ENCODE assay signal across 9 mouse cellular contexts in genomic region chr7:143583956-143584355, GRCm38 (mm10). TPM values are rescaled to one million over a fixed set of nuclear protein-coding genes. Genes with fewer than 3 reads are reported as not detected.
A peak's percentile ranks its signal among the peaks of the same experiment; 100 is the strongest.
DNase-seq lines count a peak whose midpoint lies in the region; ATAC-seq and TF ChIP-seq lines count a peak whose summit lies in the region.
"Had no signal": no experiment of that assay in that cellular context is flagged by ENCODE, and none has a peak within 500 bp of the region (broad histone marks: within the 10 kb centered on the region; RNA-seq: fewer than 3 reads in every experiment).

No protein-coding gene starts in this region.

- DNase-seq in kidney, adult 11 months = peak; percentile 33
- DNase-seq in MEL (ENCODE audit: low read depth, low spot score) = peak; percentile 79
- DNase-seq in cerebellum, adult 9-10 months = peak; percentile 39
- peak; percentile 41 to 56 for DNase-seq in left cerebral cortex, postnatal 25 days (ENCODE audit: low spot score in 2 of 2)
- peak; percentile 72 for DNase-seq in neural tube, embryonic 11.5 days (ENCODE audit: low spot score)
- peak; percentile 71 for DNase-seq in thymus, adult 2 months

- no peak overlapping the region for H3K27ac ChIP-seq in kidney, embryonic 14.5 days (ENCODE audit: low read depth, low read length)
- H3K27ac ChIP-seq in MEL (ENCODE audit: control insufficient read depth, low read depth, low read length) = no peak overlapping the region
- H3K27ac ChIP-seq in neural tube, embryonic 11.5 days (ENCODE audit: low read depth, low read length) = no peak overlapping the region
- no peak overlapping the region for H3K27ac ChIP-seq in thymus, adult 2 months (ENCODE audit: control insufficient read depth, insufficient read depth, low read length)

- no peak for TF ChIP-seq POLR2A in MEL (IDR thresholded peaks at IDR 0.05; ENCODE audit: control insufficient read depth in 1 of 2, insufficient read depth in 1 of 2, low read depth in 1 of 2, low read length in 2 of 2, poor library complexity in 1 of 2)
- no peak for TF ChIP-seq POLR2A in thymus, adult 2 months (IDR thresholded peaks at IDR 0.05; ENCODE audit: control insufficient read depth, extremely low read depth, insufficient read depth, low read length, poor library complexity)

- no peaks in the 10 kb centered on the region for H3K4me1 ChIP-seq in kidney, embryonic 14.5 days (ENCODE audit: control insufficient read depth, insufficient read depth, low read length)
- no peaks in the 10 kb centered on the region for H3K4me1 ChIP-seq in MEL (ENCODE audit: control insufficient read depth in 1 of 2, insufficient read depth in 2 of 2, low read length in 2 of 2)
- H3K4me1 ChIP-seq in neural tube, embryonic 11.5 days (ENCODE audit: control insufficient read depth, insufficient read depth, low read length) = no peaks in the 10 kb centered on the region
- H3K4me1 ChIP-seq in thymus, adult 2 months (replicated peaks; ENCODE audit: control insufficient read depth, insufficient read depth, low read length) = no peaks in the 10 kb centered on the region

- H3K4me2 ChIP-seq in kidney, embryonic 14.5 days (replicated peaks; ENCODE audit: low read depth, low read length) = no peak overlapping the region
- H3K4me2 ChIP-seq in neural tube, embryonic 11.5 days (ENCODE audit: low read depth) = no peak overlapping the region

- peak; percentile 76 to 80 (median 79) for TF ChIP-seq CTCF in MEL (IDR thresholded peaks at IDR 0.05 in 2 of 3, conservative IDR thresholded peaks at IDR 0.05 in 1 of 3; ENCODE audit: control insufficient read depth in 1 of 3, insufficient read depth in 1 of 3, low read depth in 2 of 3, low read length in 3 of 3, poor library complexity in 1 of 3, severe bottlenecking in 1 of 3)
- peak; percentile 72; the same call in 1 of the 2 replicates for TF ChIP-seq CTCF in thymus, adult 2 months (IDR thresholded peaks at IDR 0.05; ENCODE audit: borderline replicate concordance, control insufficient read depth, extremely low read depth, insufficient read depth, low read length, poor library complexity)

- no peak overlapping the region for H3K9ac ChIP-seq in kidney, embryonic 14.5 days (ENCODE audit: low read depth, low read length)
- H3K9ac ChIP-seq in MEL (ENCODE audit: control insufficient read depth, low read depth, low read length, poor library complexity, severe bottlenecking) = no peak overlapping the region
- no peak overlapping the region for H3K9ac ChIP-seq in neural tube, embryonic 11.5 days (ENCODE audit: low read length)

- no peak for TF ChIP-seq EP300 in MEL (IDR thresholded peaks at IDR 0.05; ENCODE audit: low read depth in 1 of 2, low read length in 2 of 2)

- H3K79me2 ChIP-seq in MEL (ENCODE audit: control insufficient read depth, insufficient read depth, low read length, poor library complexity) = no peaks in the 10 kb centered on the region; the same call in 1 of the 2 replicates

- TF ChIP-seq RAD21 in MEL (IDR thresholded peaks at IDR 0.05; ENCODE audit: low read depth, low read length) = peak; percentile 36

- intact Hi-C loops in left cerebral cortex, postnatal 25 days (cut with DNase I) = loop anchor here (2.0 kb wide), 1 partner anchor 181 kb away; no protein-coding TSS in a partner anchor

- no peaks in the 10 kb centered on the region for H3K27me3 ChIP-seq in kidney, embryonic 14.5 days (ENCODE audit: control insufficient read depth, insufficient read depth, low read length)
- no peaks in the 10 kb centered on the region for H3K27me3 ChIP-seq in MEL (ENCODE audit: control insufficient read depth in 1 of 2, insufficient read depth in 2 of 2, low read length in 2 of 2)
- no peaks in the 10 kb centered on the region for H3K27me3 ChIP-seq in neural tube, embryonic 11.5 days (ENCODE audit: control insufficient read depth, insufficient read depth, low read length)
- H3K27me3 ChIP-seq in thymus, adult 2 months (ENCODE audit: control insufficient read depth, insufficient read depth, low read length) = no peaks in the 10 kb centered on the region

- ATAC-seq in kidney, embryonic 14.5 days (ENCODE audit: low FRiP score, low TSS enrichment) = no peak
- ATAC-seq in granulocyte monocyte progenitor cell, adult 5-6 weeks (replicated peaks; ENCODE audit: poor library complexity, severe bottlenecking) = peak; percentile 81
- ATAC-seq in neural tube, embryonic 11.5 days (ENCODE audit: insufficient read depth, low FRiP score, low TSS enrichment) = no peak

- peaks cover 89% of the 10 kb centered on the region for H3K36me3 ChIP-seq in kidney, embryonic 14.5 days (ENCODE audit: control insufficient read depth, insufficient read depth, low read length)
- H3K36me3 ChIP-seq in MEL (ENCODE audit: control insufficient read depth in 1 of 2, insufficient read depth in 2 of 2, low read length in 2 of 2) = peaks cover 0 to 18% of the 10 kb centered on the region in 2 experiments; a peak in 2 of 4 replicates
- peaks cover 28% of the 10 kb centered on the region for H3K36me3 ChIP-seq in neural tube, embryonic 11.5 days (ENCODE audit: control insufficient read depth, insufficient read depth, low read length)
- peaks cover 23% of the 10 kb centered on the region; the same call in 1 of the 2 replicates for H3K36me3 ChIP-seq in thymus, adult 2 months (ENCODE audit: control insufficient read depth, insufficient read depth, low read length)

- H3K9me3 ChIP-seq in kidney, embryonic 14.5 days (ENCODE audit: control insufficient read depth, low read length) = no peaks in the 10 kb centered on the region
- no peaks in the 10 kb centered on the region for H3K9me3 ChIP-seq in MEL (replicated peaks; ENCODE audit: insufficient read depth, low read length)
- no peaks in the 10 kb centered on the region for H3K9me3 ChIP-seq in neural tube, embryonic 11.5 days (ENCODE audit: control insufficient read depth, low read length)

- WGBS in kidney, embryonic 14.5 days = 32% methylated on average over 3 of the region's 3 CpGs
- WGBS in neural tube, embryonic 11.5 days = 66% methylated on average over 3 of the region's 3 CpGs
- 60% methylated on average over 3 of the region's 3 CpGs for WGBS in thymus, adult 2 months

- no peak overlapping the region for H3K4me3 ChIP-seq in kidney, embryonic 14.5 days (ENCODE audit: low read length)
- no peak overlapping the region for H3K4me3 ChIP-seq in MEL (ENCODE audit: control insufficient read depth in 1 of 2, insufficient read depth in 1 of 2, low read depth in 2 of 2, low read length in 2 of 2)
- no peak overlapping the region for H3K4me3 ChIP-seq in neural tube, embryonic 11.5 days (ENCODE audit: low read depth, low read length)
- H3K4me3 ChIP-seq in thymus, adult 2 months (ENCODE audit: control insufficient read depth, insufficient read depth, low read length) = no peak overlapping the region
- H3K4me3 ChIP-seq: myocyte had no signal

TF ChIP-seq in MEL, 35 proteins besides CTCF, POLR2A, EP300 and RAD21 (continues in another document):
- no peak for TF ChIP-seq ZC3H11A (IDR thresholded peaks at IDR 0.05; ENCODE audit: low read depth, low read length)
- no peak for TF ChIP-seq ZKSCAN1 (IDR thresholded peaks at IDR 0.05; ENCODE audit: low read depth, low read length)
- TF ChIP-seq USF2 (IDR thresholded peaks at IDR 0.05; ENCODE audit: borderline replicate concordance in 1 of 2, insufficient read depth in 1 of 2, low read depth in 1 of 2, low read length in 2 of 2) = no peak
- no peak for TF ChIP-seq HCFC1 (IDR thresholded peaks at IDR 0.05; ENCODE audit: low read depth, low read length)
- 0 out of 2 replicates have a peak, but pooled peaks have one; percentile 11 for TF ChIP-seq ELF1 (IDR thresholded peaks at IDR 0.05; ENCODE audit: low read depth, low read length)
- no peak for TF ChIP-seq MAFK (IDR thresholded peaks at IDR 0.05; ENCODE audit: borderline replicate concordance, low read depth, low read length)
- no peak for TF ChIP-seq GATA1 (IDR thresholded peaks at IDR 0.05; ENCODE audit: low read depth, low read length)
- no peak for TF ChIP-seq E2F4 (IDR thresholded peaks at IDR 0.05; ENCODE audit: borderline replicate concordance, low read depth, low read length)
- TF ChIP-seq SMC3 (IDR thresholded peaks at IDR 0.05; ENCODE audit: low read depth, low read length) = peak; percentile 67

RNA-seq across cellular contexts. Expression of gene Cars, which starts 15.9 kb away (rescaled TPM):
- 47.0 and 64.4 TPM in 2 replicates for polyA plus RNA-seq in kidney, embryonic 14.5 days (2014; fragmentation: Nextera tagmentation; extraction: Ambion mirVana)
- 40.8 and 62.2 TPM in 2 replicates for total RNA-seq in MEL (2012; rRNA removed)
- polyA plus RNA-seq in MEL (2012; ENCODE audit: insufficient read depth in 1 of 2, insufficient read length in 2 of 2, low read depth in 1 of 2, low replicate concordance in 2 of 2, missing spikeins in 1 of 2) = 10 to 100 TPM in 1 of 2 experiments, not detected in 1; 73.5 TPM
- total RNA-seq in granulocyte monocyte progenitor cell, adult 5-6 weeks (2014; fragmentation: Nextera tagmentation) = 34.0 and 35.5 TPM in 2 replicates
- total RNA-seq in granulocyte monocyte progenitor cell, adult 5-6 weeks (2017) = 51.9 and 58.2 TPM in 2 replicates
- total RNA-seq in left cerebral cortex, postnatal 25 days (2021) = 10 to 100 TPM; 52.6 to 53.8 TPM
- polyA plus RNA-seq in neural tube, embryonic 11.5 days (2014; fragmentation: Nextera tagmentation; extraction: Ambion mirVana) = 65.2 and 68.5 TPM in 2 replicates
- 22.7 and 24.5 TPM in 2 replicates for polyA plus RNA-seq in thymus, adult 2 months (2012; rRNA removed)

RNA-seq across cellular contexts. Expression of gene Nap1l4, which starts 35.0 kb away (rescaled TPM):
- polyA plus RNA-seq in kidney, embryonic 14.5 days (2014; fragmentation: Nextera tagmentation; extraction: Ambion mirVana) = 138 and 158 TPM in 2 replicates
- total RNA-seq in MEL (2012; rRNA removed) = 136 and 165 TPM in 2 replicates
- polyA plus RNA-seq in MEL (2012; ENCODE audit: insufficient read depth in 1 of 2, insufficient read length in 2 of 2, low read depth in 1 of 2, low replicate concordance in 2 of 2, missing spikeins in 1 of 2) = 100 to 1,000 TPM in 1 of 2 experiments, not detected in 1; 186 TPM
- 85.5 and 133 TPM in 2 replicates for total RNA-seq in granulocyte monocyte progenitor cell, adult 5-6 weeks (2014; fragmentation: Nextera tagmentation)
- total RNA-seq in granulocyte monocyte progenitor cell, adult 5-6 weeks (2017) = 126 and 136 TPM in 2 replicates
- total RNA-seq in left cerebral cortex, postnatal 25 days (2021) = 100 to 1,000 TPM; 104 to 113 TPM
- 178 and 198 TPM in 2 replicates for polyA plus RNA-seq in neural tube, embryonic 11.5 days (2014; fragmentation: Nextera tagmentation; extraction: Ambion mirVana)
- polyA plus RNA-seq in thymus, adult 2 months (2012; rRNA removed) = 107 and 120 TPM in 2 replicates

RNA-seq across cellular contexts. Expression of gene Tnfrsf26, which starts 44.6 kb away (rescaled TPM):
- polyA plus RNA-seq in kidney, embryonic 14.5 days (2014; fragmentation: Nextera tagmentation; extraction: Ambion mirVana) = 0.37 and 0.69 TPM in 2 replicates
- 0.42 and 0.52 TPM in 2 replicates for total RNA-seq in MEL (2012; rRNA removed)
- under 1 TPM in 1 of 2 experiments, not detected in 1; 0.50 TPM for polyA plus RNA-seq in MEL (2012; ENCODE audit: insufficient read depth in 1 of 2, insufficient read length in 2 of 2, low read depth in 1 of 2, low replicate concordance in 2 of 2, missing spikeins in 1 of 2)
- total RNA-seq in granulocyte monocyte progenitor cell, adult 5-6 weeks (2014; fragmentation: Nextera tagmentation) = 8.3 and 13.3 TPM in 2 replicates
- 20.4 and 22.5 TPM in 2 replicates for total RNA-seq in granulocyte monocyte progenitor cell, adult 5-6 weeks (2017)
- not detected for total RNA-seq in left cerebral cortex, postnatal 25 days (2021)
- 0.27 and 0.35 TPM in 2 replicates for polyA plus RNA-seq in neural tube, embryonic 11.5 days (2014; fragmentation: Nextera tagmentation; extraction: Ambion mirVana)
- polyA plus RNA-seq in thymus, adult 2 months (2012; rRNA removed) = 6.4 and 7.4 TPM in 2 replicates
